Mouse (Mus musculus): ENCODE results near the gene Lzts2.
A peak's percentile ranks its signal among the peaks of the same experiment; 100 is the strongest.

Lzts2 gene

DNA sequence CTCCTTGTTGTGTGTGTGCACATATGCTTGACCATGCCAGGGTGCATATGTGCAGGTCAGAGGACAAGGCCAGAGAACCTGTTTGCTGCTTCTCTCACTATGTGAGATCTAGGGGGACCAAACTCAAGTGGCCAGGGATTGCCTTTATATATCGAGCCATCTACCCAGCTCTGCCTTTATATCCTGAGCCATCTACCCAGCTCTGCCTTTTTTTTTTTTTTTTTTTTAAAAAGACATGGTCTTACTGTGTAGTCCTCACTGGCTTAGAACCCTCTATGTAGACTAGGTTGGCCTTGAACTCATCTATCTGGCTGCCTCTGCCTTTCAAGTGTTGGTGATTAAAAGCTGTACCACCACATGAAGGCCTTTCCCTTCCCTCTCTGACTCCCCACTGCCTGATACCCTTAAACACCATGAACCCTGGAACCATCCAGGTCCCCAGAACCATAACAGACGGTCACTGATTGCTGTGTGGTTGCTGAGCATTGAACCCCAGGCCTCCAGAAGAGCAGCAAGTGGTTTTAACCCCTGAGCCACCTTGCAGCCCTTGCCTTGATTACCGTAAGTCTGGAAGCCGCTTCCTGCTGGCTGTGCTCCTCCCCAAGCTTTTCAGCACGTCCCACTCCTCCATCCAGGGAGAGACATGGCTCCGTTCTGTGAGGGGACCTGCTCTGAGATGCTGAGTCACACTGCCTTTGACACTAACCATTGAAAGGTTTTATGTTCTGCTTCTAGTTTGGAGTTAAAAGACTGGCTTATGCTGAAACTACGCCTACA is 10.3 kb upstream of the Lzts2 start:
- DNase-seq (ENCODE audit: low spot score) = no peak

DNA sequence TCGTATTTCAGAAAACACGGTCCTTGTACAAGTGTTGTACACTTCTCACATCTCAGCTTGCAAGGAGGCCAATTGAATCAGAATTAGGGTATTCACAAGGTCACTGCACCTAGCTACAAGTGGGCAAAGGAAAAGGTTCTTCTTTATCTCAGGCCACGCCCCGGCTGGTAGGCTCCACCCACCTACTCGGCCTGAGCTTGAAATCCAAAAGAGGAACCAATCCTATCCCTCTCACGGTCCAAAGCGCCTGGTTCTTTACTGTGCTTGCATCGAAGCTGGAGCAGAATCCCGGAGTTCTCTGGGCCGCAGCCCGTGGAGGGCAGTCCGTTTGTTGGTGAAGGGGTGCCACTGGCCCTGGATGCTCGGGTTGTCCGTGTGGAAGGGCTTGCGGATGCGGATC is 8.8 kb upstream of the Lzts2 start, which contains the start of gene Twnk:
Gene Twnk, plus strand, starts transcription at position 220 of the 400 bp plus-strand sequence.
- DNase-seq (ENCODE audit: low spot score) = peak; percentile 43

DNA sequence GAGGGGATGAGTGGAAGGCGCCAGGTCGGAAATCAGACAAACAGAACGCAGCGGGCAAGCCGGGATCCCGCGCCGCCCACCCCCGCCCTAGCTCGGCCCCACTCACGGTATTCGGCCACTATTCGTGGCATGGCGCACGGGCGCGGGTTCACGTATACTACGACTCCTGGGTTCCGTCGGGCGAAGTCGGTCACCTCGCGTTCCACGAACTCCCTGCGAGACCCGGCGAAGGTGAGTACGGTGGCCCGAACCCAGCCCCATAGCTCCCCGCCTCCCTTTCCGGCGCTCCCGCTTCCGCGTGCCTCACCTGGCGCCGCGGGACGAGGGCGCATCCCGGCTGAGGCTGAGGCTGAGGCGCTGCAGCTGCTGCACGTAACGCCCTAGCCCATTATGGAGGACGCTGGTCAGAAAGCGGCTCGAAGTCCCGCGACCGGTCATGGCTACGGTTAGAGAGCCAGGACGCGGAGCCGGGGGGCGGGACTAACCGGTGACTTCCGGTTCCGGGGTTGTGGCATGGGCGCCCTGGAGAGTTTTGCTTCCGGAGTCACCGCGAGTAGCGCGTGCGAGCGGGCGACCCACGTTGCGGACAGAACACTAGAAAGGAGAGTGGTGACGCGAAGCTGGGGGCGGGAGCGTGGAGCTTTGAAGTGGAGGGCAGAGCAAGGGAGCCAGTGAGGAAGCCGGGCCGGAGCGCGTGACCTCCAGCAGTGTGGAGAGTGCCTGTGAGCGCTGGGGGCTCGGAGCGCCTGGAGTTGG is 8.1 kb upstream of the Lzts2 start, which contains the start of gene Mrpl43:
Gene Mrpl43, minus strand, starts transcription at position 486 of the 756 bp plus-strand sequence.
- DNase-seq (ENCODE audit: low spot score) = peak; percentile 92

DNA sequence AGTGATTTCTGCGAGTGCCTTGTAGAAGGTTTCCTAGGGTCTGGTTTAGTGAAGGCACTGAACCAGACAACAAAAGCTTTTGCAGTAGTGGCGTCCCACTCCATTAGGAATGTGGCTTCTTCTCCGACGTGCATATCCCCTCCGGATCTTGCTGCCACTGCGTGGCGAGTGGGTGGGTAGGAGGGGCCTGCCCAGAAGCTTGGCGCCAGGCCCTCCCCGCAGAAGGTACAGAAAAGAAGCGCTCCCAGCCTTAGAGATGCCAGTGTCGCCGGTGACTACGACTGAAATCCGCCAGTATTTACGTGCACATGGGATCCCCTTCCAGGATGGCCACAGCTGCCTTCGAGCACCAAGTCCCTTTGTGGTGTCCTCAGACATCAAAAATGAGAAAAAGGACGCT is 7.2 kb upstream of the Lzts2 start:
- DNase-seq (ENCODE audit: low spot score) = no peak

DNA sequence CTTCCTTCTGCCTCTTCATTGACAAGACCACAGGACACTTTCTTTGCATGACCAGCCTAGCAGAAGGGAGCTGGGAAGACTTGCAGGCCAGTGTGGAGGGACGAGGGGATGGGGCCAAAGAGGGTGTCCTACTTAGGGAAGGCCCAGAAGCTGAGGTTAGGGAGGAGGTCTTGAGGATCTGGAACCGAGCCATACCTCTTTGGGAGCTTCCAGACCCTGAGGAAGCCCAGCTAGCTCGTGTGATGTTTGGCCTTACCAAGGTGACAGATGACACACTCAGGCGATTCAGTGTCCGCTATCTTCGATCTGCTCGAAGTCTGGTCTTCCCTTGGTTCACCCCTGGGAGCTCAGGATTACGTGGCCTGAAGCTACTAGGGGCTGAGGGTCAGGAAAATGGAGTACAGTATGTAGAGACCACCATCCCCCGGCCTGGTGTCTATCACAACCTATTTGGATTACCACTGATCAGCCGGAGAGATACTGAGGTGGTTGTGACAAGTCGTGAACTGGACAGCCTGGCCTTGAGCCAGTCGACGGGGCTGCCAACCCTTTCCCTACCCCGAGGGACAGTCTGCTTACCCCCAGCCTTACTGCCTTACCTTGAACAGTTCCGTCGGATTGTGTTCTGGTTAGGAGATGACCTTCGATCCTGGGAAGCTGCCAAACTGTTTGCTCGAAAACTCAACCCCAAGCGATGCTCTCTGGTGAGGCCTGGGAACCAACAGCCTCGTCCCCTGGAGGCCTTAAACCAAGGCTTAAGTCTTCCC is 6.6 kb upstream of the Lzts2 start:
- no peak for DNase-seq (ENCODE audit: low spot score)

DNA sequence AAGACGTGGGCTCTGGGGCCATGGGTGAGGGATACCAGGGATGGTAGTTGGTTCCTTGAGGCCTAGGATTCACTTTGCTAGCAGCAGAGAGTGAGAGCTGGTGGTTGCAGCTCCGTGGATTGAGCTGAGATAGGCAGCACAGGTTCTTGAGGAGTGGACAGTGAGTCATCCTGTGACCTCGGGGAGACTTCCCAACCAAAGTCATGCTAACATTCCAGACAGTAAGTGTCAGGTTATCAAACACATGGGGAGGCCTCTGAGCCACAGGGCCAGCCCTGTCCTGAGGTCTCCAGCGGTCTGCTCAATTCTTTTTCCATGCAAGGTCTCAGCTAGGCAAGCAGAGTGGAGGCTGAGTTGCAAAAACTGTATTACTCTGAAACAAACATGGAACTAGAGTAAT is 3.6 kb upstream of the Lzts2 start:
- DNase-seq (ENCODE audit: low spot score) = no peak

DNA sequence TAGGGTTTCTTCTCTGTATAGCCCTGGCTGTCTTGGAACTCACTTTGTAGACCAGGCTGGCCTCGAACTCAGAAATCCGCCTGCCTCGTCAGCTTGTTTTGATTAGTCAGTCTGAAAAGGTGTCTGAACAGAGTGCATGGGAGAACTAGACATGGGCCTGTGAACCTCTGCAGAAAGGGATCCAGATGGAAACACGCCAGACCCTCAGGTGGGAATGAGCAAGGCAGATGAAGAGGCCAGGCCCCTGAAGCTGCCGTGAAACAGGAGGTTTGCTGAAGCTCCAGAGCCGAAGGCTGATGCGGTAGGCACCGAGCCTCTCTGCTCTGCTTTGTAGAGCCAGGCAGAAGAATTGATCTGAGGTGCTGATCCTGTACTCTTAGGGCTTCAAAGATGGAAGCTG is 2.0 kb upstream of the Lzts2 start:
- DNase-seq (ENCODE audit: low spot score) = no peak

DNA sequence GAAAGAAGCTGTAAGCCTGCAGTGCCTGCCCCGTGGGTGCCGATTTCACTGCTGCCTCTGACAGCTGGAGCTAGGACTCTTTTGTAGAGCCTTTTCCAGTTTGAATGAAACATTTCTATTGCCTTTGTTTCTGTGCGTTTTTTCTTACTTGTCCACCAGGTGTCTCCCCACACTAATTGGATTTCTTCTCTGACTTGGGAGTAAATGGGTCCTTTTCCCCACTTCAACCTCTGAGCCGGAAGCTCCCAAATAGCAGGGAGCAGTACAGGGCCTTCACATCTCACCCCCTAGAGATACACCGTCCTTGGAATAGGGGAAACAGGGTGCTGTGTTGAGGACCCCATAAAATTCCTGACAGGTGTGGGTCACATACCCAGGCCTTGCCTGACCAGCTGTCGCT is 1.6 kb upstream of the Lzts2 start:
- DNase-seq (ENCODE audit: low spot score) = no peak

DNA sequence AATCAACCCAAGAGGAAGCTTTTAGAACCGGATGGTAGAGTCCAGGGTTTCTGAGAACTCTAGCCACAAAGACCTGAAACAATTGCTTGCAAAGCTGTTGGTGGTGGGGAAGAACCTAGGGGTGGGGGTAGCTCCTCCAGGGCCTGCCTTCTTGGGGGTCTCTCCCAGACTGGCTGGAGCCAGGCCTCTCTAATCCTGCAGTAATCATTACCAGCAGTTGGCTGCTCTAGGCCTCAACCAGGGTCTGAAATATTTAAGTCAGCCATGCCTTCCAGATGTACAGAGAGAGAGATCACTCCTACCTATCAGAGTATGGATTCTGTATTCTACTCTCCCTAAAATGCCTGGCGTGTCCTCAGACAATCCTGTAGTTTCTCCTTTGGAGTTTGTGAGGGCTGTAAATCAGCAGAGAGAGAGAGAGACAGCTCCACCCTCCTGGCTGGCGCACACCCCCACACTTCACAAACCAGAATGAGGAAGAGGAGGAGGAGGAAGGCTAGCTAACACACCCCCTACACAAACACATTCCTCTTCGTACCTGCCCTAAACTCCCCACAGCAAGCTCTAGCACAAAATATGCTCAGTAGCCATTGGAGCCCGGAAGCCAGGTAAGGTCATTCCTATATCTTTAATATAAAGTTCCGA is 511 bp upstream of the Lzts2 start:
- no peak for DNase-seq (ENCODE audit: low spot score)

DNA sequence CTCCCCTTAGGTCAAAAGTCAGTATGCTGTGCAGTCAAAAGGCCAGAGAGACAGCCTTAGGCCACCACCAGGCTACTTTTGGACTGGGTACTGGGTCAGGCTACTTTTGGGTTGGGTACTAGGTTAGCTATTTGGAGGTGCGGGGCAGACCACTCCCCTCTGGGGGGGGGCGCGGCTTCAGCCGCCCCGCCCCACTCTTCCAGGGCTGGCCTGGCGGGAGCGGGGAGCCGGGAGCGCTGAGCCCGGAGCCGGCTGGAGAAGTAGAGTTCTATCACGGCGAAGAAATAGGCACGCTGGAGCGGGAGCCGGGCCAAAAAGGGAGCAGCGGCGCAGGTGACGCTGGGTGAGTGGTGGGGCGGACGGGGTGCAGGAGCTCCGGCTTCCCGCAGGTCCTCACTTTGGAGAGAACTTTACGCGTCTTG is 778 bp downstream of the Lzts2 start:
- peak; percentile 73 for DNase-seq (ENCODE audit: low spot score)

DNA sequence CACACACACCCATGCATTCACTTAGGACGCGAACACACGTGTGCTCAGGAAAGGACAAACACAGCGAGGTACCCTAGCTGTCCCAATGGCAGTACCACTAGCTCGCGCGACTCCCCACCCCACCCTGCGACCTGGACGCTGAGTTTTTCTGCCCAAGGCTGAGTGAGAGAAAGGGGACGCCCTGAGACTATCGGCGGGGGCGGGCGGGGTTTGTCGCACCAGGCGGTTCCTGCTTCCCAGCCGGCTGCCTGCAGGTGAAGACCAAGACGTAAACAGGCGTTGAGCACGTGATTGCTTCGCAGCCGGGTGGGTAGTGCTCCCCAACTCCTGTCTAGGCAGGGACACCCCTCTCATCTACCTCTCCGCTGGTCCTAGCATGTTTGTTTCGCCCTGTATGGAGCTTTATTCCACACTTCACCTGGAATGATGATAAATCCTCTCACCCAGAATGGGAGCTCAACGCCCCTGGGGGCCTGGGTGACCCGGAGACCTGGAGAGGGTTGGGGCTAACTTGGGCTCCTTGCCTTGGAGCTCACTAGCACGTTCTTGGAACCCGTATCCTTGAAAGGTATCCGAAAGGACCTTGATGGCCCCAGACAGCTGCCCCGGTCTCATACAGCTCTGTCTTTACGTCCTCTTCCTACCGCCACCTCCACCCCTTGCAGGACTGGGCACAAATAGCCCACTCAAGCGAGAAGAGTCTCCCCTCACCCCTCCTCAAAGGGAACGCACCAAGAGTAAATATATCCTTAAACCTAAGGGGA is 1.5 kb downstream of the Lzts2 start:
- DNase-seq (ENCODE audit: low spot score) = peak; percentile 72

DNA sequence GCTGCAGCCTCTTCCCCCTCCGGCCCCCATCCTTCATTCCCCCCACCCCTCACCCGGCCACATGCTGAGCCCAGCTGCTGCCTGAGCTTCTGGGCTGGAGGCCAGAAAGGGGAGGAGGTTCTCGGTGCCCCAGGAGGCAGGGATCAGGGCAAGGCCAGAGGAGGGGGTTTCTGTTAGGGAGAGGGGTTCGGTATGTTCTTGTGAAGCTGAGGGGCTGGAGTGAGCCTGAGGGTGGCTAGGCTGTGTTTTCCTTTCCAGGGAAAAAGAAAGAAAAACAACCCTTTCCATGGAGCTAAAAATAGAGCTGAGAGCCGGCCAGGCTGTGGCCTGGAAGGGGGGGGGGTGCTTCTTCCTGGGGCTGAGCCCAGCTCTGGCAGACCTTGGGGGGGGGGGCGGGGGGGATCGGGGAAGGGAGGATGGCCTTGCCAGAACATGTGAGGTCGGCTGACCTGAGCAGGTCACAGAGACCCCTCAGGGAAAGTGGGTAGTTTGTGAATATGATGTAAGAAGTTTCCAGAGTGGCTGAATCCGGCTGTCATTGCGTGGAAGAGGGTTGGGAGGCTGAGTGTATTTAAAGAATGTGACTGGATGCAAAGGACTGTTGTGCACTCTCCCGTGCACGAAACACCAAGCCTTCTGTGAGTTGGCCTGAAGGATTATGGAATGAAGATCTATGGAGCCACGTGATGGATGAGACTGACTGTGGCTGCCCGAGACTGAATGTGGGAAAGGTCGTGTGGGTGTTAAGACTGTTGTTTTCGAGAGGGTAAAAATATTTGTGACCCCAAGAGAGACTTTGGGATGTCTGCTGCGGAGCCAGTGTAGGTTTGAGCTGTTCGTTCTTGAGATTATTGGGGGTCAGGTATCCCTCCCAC is 2.4 kb downstream of the Lzts2 start:
- peak; percentile 86 for DNase-seq (ENCODE audit: low spot score)

DNA sequence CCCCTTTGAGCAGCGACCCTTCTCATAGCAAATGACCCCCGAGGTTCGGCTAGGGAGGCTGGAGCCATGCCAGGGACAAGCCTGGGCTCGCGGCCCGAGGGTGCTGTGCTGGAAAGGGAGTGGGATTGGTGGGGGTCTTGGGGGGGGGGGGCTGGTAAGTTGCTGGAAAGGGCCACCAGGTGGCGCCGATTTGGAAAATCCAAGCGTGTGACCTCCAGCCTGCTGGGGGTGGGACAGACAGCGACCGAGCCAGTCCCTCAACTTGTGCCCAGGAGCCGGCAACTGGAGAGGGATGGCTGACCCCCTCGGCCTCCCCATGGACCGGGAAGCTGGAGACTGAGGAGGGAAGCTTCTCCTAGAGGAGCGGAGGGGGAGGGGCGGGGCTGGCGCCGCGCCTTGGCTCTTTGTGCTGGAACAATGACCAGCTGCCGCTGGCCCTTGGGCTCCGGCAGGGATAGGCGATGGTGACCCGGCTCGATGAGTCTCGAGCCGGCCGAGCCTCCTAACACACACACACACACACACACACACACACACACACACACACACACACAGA is 3.1 kb downstream of the Lzts2 start:
- peak; percentile 87 for DNase-seq (ENCODE audit: low spot score)

DNA sequence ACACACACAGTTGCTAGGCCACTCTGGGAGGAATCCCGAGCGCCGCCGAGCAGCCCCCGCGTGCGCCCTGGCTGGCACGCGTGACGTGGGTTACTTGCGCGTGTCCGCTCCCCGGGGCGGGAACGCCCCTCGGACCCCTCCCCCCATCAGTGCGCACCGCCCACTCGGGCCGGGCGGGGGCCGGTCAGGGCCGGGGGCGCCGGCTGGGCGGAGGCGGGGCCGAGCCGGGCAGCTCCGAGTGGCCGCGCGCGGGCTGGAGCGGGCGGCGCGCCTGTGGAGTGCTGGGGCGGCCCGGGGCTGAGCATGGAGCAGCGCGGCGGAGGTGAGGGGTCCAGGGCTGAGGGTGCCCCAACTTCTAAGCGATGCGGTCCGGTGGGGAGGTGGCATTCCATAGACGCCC is 3.7 kb downstream of the Lzts2 start:
- peak; percentile 86 for DNase-seq (ENCODE audit: low spot score)

DNA sequence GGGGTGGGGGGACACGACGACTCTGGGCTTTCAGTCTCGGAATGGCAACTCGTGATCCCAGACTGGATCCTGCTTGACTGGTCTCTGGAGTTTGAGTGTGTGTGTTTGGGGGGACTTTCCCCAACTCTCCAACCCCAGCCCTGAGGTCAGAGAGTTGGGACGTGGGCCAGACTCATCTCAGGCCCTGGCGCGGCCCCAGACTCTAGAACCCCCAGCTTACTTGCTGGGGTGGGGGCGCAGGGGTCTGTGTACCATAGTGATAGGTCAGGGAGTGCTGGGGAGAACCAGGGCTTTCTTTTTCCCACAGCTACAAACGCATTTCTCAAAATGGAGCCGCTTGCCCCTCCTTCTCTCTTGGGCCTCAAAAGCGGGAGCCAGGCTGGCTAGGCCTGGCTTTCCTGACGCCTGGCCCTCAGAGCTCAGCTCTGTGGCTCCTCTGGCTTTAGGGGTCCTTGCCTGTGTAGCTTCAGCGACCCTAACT is 4.2 kb downstream of the Lzts2 start:
- no peak for DNase-seq (ENCODE audit: low spot score)

DNA sequence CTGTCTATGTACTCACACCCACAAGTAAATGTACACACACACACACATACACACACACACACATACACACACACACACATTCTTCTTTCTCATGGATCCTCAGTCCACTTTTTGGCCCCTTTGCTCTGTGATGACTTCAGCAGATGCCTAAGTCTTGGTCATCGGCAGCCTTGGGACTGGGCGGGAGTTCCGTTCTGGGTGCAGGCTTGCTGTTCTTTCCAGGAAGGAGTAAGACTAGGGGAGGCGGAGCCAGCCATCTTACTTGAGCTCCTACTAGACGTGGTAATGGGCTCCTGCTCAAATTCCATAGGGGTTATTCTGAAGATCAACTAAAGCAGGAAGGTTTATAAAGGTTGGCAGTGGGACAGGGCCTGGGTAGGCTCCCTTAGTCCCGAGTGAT is 6.1 kb downstream of the Lzts2 start:
- peak; percentile 50 for DNase-seq (ENCODE audit: low spot score)

DNA sequence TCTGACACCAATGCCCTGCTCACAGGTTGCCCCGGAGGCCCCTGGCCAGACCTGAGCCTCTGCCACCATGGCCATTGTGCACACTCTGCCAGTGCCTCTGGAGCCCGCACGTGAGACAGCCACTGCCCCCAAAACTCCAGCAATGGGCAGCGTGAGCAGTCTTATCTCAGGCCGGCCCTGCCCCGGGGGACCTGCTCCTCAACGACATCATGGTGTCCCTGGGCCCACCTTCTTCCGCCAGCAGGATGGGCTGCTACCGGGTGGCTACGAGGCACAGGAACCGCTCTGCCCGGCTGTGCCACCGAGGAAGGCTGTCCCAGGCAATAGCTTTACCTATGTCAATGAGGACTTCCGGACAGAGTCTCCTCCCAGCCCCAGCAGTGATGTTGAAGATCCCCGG is 7.1 kb downstream of the Lzts2 start:
- DNase-seq (ENCODE audit: low spot score) = no peak

DNA sequence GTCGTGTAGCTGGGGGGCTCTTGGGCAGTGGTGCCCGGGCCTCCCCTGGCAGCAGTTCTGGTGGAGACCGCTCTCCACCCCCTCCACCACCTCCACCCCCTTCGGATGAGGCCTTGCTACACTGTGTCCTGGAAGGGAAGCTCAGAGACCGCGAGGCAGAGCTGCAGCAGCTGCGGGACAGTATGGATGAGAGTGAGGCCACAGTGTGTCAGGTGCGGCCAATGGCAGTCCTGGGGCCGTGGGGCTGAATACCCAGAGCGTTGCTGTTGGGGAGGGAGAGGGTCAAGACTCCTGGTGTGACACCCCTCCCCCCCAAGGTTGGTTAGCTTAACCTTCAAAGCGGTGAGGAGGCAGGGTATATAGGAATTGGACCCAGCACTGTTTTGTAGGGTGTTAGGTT is 9.8 kb downstream of the Lzts2 start:
- no peak for DNase-seq (ENCODE audit: low spot score)

DNA sequence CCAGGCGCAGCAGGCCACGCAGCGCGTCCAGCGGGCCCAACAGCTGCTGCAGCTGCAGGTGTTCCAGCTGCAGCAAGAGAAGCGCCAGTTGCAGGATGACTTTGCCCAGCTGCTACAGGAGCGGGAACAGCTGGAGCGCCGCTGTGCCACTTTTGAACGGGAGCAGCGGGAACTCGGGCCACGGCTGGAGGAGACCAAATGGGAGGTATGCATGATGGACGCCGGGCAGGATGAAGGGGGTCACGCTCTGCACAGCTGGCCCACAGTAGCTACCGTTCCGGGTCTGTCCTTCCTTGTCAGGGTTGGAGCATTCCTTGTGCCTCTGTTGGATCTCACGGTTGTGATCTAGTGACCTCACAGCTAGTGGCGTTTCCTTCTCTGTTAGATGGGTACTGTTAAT is 10.6 kb downstream of the Lzts2 start:
- DNase-seq (ENCODE audit: low spot score) = no peak
